Mouse (Mus musculus) E14TG2a.4 (cell line): ENCODE measurements at regions not wholly inside any gene's neighbourhood (a gene's known extent, or its start where the extent isn't known, plus 50 kb on each side); places are given as distances from the start of the nearest gene placed in this dataset.

Experiments used
- CTCF ChIP-seq: conservative IDR thresholded peaks from 2 replicates; pipeline ENCODE4 v1.5.1; 2014; ENCODE audit warnings: low read length
- NANOG ChIP-seq: IDR thresholded peaks from 2 replicates; pipeline ENCODE4 v1.6.1; 2014; ENCODE audit warnings: borderline replicate concordance, low read length, mixed read lengths
- POU5F1 ChIP-seq: IDR thresholded peaks from 2 replicates; pipeline ENCODE4 v1.6.1; 2014; ENCODE audit warnings: low read length, borderline replicate concordance

DNA sequence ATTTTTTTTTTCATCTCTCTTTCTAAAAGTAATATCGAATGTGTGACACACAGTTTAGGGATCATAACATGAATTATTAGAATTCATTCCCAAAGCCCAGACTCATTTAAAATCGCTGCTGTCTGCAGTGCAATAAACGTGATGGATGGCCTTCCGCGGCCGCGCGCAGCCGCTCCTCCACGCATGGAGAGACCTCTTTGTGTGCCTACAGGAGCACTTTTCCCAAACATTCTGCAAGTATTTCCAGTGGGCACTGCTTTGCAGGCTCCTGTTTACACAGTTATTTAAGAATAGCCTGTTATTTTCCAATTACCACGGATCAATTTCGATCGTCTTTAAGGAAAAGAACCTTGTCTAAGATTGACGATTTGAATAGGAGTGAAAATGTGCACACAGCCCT is 115.6 kb downstream of the Akr1d1 start:
- TF ChIP-seq CTCF (no peak), POU5F1 (no peak), NANOG (no peak)
